Mouse (Mus musculus) kidney, adult 18-20 months (tissue): ENCODE data around the gene Ripor3.

Experiments used
- DNase-seq: peaks from one replicate; pipeline ENCODE4 v3.0.0; 2021

The Ripor3 gene

DNA sequence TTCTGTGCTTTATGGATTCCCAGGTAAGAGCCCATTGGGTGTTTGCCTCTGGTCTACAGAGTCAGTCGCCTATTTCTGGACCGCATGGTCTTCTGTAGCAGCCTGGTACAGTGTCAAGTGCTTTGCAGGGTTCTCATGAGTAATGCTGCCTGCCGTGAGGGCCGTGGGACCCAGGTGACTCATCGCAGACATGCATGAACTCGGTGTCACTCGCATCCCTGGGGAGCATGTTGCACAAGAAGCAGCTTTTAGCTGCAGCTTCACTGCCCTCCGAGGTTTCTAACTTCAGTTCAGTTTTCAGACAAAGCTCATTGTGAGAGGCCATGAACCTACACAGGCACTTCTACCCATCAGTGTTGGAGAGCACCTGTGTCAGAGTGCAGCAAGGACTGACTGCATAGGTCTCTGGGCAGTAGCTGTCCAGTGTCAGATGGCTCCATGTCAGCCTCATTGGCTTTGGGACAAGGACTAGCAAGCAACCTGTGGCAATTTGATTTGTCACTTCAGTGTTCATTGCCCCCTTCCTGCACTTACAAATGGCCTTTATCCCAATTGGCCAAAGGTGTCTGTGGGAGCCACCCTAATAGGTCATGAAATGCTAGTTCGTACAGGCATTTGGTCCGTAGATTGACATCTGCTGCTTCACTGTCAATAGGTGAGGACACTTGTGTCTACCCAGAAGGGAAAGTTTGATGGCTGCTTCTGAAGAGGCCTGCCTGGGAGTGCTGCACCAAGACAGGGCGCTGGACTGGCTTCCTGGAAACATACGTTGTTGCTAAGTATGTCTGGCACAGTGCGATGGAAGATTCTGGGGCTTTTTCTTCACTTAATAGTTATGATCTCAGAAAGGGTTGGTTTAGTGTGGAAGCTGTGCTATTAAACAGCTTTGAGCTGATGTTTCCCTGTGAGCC is 58.9 kb downstream of the Ripor3 start:
- DNase-seq = no peak

DNA sequence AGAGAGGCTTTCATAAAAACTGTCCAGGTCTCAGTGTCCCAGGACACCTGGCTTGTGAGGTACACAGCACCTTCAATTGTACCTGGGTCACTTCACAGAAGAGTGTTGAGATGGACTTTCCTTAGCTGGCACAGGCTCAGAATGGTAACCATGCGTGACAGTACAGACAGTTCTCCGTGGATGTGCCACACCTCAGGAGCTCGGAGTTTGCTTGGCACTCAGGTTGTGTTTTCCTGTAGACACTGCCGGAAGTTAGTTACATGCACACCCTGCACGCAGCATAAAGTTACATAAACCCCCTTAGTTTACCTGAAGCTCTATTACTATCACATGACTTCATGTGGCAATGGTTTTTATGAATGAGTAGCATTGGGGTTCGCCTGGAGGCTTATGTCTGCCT is 59.7 kb downstream of the Ripor3 start:
- peak; percentile 86 for DNase-seq

DNA sequence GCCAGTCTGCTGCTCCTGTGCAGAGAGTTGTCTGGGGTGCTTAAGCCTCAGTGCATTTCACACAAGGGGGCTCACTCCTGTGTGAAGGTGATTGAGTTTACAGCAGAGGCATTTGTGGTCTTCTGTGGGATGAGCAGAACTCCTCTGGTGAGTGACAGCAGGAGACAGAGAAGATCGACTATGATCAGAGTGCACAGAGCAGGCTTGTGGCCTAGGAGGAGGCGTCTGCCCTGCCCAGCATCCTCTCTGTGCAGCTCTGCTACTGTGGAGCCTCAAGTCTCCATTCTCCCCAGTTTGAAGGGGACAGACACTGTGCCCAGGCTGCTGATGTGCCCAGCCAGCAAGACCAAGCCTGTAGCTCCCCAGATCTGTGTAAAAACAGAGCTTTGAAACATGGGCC is 60.6 kb downstream of the Ripor3 start:
- DNase-seq = no peak

DNA sequence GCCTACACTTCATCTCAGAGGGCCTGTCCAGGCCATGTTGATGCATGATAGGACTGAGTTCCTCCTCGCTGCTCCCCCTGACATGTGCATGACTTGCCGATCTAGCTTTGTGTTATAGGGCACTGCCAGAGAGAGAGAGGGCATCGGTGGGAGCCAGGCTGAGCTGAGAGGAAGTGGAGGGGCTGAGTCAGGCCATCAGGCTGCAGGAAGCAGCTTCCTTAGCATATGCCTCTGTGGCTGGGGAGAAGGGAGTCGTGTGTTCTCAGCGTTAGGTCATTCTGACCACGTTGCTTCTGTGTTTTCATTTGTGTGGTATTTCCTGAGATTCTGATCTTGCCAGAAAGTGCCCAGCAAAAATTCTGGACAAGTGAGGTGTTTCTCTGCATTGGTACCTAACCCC is 61.2 kb downstream of the Ripor3 start:
- no peak for DNase-seq

DNA sequence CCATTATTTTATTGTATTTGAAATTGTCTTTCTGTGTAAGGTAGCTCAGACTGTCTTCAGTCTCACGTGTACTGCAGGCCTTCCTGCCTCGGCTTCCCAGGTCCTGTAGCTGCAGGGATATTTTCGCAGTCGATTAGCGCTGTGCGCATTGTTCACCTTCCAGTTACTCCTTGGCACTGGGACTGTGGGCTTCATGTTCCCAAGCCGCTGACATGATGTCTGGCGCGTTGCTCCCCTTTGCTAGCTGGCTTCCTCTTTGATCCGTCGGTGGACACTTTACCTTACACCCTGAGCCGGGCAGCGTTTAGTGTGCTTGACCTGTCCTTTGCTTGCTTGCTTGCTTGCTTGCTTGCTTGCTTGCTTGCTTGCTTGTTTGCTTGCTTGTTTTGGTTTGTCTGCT is 61.9 kb downstream of the Ripor3 start:
- DNase-seq = no peak

DNA sequence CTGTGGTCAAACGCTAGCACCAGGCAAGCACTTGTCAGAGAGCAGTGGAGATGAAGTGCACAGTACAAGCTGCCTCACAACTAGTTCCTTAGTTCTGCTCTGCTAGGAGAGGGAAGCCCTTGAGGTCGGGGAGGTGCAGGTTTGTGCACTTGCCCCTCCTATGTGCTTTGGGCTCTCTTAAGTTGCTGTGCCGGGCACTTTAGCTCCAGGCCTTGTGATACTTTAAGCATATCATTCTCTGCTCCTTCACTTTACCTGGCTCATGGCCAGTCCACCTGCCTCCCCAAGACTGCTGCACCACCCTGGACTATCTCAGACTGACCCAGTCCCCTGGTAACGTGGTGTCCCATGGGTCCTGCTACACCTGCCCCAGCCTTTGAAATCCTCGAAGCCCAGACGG is 62.4 kb downstream of the Ripor3 start:
- DNase-seq = no peak

DNA sequence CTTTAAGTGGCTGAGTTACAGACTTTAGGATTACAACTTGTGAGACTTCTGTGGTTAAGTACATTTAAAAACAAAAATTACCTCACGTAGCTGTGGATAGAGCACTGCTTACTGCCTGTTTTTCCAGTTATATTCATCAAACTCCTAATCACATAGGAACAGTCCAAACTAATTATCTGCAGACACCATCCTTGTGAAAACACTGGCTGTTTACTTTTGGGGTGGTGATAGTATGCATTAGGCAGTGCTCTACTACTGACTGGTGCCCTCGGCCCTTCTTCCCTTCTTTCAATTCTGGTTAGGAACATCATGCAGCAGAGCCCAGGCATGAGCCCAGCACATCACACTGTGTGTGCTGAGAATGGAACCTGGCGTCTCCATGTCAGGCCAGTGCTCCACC is 63.2 kb downstream of the Ripor3 start:
- DNase-seq = no peak

DNA sequence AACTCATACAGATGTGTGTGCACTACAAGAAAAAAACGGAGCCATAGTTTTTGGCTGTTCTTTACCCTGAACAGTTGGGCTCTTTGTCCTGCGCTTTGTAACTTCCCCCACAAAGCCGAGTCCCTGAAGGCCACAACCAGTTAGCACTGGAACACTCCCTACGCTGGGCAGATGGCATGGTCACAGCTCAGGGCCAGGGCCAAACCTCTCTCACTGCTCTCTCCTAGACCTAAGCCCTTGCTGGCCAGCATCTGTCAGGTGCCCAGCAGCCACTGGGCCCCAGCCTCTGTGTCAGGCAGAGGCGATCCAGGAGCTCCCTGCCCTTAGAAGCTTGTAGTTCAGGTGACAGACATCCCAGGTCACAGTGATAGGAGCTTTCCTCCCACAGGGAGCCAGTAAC is 65.0 kb downstream of the Ripor3 start:
- no peak for DNase-seq

DNA sequence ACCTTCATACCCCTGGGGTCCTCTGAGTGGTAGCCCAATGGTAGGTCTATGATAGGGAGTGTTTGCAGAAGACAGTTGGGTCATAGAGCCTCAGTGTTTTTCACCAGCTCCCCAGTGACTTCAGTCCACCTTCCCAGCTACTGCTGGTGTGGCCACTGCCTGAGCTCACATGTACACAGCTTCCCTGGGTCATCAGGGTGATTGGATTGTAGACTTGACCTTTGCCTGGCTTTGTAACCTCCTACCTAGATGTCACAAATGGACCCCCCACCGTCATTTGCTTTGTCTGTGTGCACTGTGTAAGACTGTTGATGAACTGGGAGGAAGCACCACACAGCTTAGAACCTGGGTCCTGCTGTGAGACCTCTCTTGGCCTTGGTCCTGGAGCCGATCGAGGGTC is 66.2 kb downstream of the Ripor3 start:
- no peak for DNase-seq

DNA sequence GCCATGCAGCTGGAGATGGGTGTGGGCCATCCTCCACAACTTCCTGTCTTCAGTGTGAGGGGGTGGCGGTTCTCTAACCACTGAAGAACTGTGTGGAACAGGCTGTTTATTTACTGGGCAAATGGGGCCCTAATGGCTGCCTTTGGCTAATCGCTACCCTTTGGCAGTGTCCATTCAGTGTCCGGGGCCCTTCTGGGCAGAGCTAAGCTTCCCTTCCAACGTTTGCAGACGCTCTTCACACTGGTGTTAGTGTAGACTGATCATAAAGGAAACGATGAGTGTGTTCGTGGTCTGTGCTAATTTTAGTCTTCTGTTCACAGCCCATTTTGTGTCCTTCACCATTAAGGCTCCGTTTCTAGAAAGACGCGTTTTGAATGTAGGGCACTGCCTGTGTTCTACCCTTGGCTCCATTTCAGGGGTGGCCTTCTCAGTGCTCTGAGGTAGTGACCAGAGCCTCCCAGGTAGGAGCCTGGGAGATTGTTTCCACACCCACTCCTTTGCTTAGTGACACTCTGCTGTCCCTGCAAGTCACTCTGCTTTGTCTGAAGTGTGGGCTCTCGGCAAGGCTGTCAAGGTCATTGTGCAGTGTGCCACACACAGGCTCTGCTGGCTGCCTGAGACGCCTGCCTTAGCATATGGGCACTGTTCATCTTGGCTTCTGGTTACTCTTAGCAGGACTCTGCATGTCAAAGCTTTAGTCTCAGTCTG is 67.3 kb downstream of the Ripor3 start:
- no peak for DNase-seq

DNA sequence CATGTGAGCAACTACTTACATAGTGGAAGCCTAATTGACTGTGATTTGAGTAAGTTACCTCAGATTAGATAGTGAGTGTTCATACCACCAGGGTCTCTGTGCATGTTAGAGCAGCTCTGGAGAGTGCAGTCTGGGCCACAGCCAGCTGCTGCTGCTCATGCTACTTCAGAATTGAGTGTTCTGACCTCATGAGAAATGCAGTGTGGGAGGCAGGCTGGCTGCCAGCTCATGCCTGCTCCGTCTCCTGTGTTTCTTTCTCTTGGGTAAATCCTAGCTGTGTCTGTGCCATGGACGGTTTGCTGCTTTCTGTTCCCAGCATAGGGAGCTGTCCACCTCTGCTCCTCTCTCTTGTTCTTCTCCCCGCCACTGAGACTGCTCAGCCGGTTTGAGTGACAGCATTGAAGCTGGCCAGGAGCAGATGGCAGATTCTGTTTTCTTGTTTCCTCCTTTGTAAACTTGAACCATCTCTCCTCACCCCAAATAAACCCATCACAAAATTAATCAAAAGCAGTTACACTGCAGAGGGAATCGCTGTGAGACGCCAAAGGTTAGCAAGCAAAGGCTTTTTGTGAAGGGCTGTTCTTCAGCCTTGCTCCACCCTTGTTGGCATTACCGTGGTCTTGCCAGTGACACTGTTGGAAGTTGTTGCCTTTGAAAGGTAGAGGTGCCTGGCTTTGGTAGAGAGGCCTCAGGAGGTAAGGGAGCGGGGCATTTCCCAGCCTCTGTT is 68.1 kb downstream of the Ripor3 start:
- DNase-seq = peak; percentile 77

DNA sequence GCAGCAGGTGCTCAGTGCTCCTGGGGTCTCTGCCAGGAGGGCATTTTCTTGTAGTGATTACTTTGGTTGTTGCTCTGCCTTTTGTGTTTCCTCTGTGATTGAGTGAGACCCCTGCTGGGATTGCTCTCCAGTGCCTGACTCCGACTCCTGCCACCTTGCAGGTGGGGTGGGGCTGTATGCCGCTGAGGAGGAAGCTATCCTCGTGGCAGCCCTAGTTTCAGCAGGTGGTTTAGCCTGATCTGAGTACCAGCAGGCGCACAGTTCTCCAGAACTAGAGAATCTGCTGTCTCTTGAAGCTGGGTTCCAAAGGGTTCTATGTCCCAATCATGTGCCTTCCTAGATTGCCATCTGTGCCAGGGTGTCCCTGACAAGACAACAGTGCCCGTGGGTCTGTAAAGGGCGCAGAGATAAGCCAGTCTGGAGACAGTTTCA is 68.7 kb downstream of the Ripor3 start:
- DNase-seq = no peak

DNA sequence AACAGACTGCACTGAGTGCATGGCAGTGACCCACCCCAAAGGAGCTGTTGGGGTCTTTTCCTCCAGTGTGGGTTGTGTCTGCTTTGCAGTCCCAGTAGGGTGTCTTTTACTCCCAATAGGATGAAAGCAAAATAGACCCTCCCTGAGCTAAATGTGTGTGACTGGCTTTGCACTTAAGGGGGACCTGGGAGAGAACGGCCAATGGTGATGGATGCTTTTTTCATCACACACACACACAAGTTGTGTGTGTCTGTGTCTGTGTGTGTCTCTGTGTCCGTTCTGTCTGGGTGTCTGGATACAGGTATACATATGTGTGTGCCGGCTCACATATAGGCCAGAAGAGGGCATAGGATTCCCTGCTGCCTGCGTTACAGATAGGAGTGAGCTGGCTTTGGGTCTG is 69.1 kb downstream of the Ripor3 start:
- DNase-seq = no peak

DNA sequence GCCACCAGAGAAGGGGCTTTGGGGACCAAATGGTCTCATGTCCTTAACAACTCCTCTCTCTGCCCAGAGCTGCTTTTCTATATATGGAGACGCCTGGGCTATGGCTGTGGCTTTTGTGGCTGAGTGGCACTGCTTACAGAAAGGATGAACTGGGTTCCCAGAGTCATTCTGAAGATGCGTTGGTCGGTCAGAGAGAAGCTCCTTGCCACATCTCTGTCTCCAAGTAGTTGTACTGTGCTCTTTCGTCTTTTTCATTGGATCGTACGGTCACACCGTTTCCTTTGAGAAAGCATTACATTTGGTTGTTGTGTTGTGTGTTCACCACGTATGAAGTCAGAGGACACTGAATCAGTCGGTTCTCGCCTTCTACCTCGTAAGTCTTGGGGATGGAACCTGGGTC is 69.8 kb downstream of the Ripor3 start:
- DNase-seq = no peak

DNA sequence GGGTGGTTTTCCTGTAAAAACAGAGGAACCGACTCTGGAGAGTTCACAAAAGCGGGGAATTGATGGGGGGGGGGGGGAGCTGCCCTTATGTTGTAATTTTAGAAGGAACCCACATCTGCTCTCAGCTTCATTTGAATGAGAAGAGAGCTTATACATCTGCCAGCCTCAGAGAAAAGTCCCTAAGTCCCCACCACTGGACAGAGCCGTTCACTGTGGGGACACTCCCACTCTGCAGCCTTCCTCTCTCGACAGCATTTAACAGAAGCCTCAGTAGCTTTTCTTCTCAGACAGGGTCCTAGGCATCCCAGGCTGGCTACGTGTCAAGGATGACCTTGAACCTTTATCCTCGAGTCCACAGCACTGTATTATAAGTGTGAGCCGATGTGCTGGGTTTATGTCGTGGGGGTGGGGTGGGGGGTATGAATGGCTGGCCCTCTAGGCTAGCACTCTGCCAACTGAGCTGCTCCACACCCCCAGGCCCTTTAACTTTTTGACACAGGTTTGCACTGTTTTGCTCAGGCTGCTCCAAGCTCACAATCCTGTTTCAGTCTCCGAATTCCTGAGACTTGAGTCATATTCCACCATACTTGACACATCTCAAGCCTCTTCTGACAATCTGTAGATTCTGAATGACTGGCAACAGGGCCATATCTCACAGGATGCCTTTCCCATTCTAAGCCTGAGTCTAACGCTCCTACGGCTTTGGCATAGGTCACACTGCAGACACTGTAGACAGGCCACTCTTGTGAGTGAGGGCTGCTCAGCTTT is 70.6 kb downstream of the Ripor3 start:
- no peak for DNase-seq

DNA sequence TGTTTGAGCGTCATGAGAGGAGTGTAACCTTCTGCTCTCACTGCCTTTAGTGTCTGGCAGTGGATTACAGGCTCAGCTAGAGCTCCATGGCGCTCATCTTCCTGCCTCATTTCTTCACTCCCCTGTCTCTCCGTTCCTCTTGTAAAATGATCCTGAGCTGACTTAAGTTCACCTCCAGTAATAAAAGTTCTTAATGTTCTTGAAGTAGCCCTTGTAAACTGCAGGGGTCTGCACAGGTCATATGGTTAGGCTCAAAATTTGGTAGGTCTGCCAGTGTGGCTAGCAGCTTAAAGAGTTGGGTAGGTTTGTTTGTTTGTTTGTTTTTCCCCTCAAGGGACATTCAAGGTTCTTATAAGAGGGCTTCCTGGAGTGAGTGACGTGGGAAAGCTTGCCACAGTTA is 71.2 kb downstream of the Ripor3 start:
- no peak for DNase-seq

DNA sequence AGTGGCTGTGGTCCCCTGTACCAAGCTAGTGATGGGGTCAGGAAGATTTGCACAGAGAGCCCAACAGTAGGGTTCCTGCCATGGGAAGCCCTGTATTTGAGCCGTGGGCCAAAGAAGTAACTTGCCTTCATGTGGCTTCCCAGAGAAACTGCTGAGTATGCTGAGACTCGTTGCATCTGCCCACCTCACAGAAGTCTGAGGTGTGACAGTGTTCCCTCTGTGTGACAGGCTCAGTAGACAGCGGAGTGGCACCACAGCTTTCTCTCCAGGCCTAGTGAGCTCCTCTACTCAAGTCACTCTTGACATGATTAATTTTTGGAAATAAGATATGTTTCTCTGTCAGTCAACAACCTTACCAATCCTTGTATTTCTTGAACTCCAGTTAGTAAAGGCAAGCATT is 71.6 kb downstream of the Ripor3 start:
- DNase-seq = no peak

DNA sequence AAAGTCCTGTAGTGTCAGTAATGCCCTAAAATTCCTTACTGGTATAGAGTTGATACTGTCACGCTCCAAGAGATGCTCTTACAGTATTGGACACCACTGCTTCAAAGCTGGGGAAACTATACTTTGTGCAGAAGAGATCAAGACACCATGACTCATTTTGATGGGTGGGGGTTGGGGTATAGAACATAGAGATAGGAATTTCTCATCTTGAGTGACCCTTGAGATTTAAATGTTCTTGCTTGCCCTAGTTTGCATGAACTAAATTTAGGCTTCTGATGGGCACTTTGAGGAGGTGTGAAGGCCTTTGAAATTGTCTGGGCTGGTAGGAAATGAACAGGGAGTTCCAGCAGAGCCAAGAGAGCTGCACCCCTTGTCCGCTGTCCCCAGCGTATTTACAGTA is 74.5 kb downstream of the Ripor3 start:
- DNase-seq = no peak

DNA sequence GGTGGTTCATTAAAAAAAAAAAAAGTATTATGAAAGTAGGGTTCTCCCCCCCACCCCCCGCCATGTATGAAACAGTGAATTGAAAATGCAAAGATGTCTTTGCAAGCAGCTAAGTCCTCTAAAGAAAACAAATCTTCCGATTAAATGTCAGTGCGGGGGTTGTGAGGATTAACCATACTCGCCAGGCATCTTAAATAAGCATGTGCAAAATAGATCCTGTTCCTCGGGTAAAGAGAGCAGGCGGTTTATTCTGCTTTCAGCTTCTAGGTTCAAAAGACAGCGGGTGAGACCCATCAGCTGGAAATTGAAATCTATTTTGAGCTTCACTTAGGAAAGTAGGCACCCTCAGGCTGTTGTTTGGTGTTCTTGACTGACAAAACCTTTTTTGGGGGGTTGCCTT is 77.0 kb downstream of the Ripor3 start:
- DNase-seq = no peak

DNA sequence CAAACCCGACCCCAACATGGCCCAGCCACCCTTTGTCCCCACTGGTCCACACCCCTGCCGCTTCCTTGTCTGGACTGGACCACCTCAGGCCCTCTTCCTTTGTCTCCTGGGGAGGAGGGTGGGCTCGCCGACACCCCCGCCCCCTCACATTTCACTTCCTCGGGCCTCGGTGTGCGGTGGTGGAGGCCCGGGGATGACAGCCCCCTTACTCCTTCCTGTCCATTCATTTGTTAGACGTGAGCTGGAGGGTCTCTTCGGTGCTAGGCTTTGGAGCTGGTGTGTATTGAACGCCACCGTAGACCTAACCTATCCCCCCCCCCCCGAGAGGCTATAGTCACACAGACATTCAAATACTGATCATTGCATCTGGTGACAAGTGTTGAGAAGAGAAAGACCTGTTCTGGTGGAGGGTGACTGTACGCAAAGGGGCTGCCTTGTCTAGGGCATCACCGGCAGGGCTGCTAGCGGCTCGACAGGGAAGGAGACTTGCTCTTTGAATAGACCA is 77.6 kb downstream of the Ripor3 start:
- DNase-seq = no peak

DNA sequence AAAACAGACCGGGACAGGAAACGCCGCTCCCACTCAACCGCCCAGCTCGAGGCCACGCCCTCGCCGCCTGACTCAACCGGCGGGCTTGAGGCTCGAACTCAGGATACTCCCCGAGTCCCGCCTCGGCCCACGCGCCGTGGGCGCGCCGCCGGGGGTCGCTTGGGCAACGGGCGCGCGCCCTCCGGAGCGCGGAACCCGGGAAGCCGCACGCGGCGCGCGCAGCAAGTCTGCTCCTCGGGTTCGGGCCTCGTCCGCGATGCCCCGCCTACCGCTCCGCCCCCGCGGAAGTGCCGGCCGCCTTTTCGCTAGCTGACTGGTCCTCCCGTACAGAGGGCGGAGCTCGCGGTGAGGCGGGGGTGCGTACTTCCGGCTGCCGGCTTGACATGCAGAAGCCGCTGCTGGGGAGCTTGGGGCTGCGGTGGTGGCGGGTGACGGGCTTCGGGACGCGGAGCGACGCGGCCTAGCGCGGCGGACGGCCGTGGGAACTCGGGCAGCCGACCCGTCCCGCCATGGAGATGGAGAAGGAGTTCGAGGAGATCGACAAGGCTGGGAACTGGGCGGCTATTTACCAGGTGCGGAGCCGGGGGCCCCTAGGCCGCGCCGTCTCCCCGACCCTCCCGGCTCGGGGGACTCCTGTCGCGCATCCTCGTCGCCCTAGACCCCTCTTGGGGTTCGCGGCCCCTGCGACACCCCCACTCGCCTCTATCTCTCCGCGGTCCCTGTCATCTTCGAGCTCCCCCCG is 78.3 kb downstream of the Ripor3 start, which contains the start of gene Ptpn1:
Gene Ptpn1 (plus strand): TSS at position 73 of the 742 bp plus-strand sequence.
- DNase-seq = peak; percentile 99

DNA sequence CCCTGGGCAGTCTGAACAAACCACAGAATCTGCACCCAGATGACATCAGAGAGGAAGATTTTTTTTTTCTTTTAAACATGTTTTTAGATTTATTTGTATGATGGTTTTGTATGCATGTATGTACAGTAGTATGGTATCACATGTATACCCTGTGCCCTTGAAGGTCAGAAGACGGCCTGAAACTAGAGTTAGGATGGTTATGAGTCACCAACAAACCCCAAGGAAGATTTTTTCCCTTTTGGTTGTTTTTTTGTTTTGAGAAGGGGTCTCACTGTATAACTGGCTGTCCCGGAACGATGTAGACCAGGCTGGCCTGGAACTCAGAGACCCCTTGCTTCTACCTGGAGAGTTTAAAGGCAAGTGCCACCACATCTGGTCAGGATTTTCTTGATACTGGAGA is 79.4 kb downstream of the Ripor3 start:
- no peak for DNase-seq
